Mouse (Mus musculus): ENCODE measurements around the gene Lpgat1. TPM values are rescaled to one million over a fixed set of nuclear protein-coding genes. Genes with fewer than 3 reads are reported as not detected.
A peak's percentile ranks its signal among the peaks of the same experiment; 100 is the strongest.

Lpgat1 gene
- total RNA-seq, 2 experiments from 2014 or later: 28.1 to 32.9 TPM

GRCm38 (mm10) chr1:191802820-191803655, 85.4 kb downstream of the Lpgat1 start:
- no peak for ATAC-seq (replicated peaks; ENCODE audit: poor library complexity)

- no peak for ATAC-seq (replicated peaks; ENCODE audit: poor library complexity)
Measured at GRCm38 (mm10) chr1:191804747-191805146, 87.1 kb downstream of the Lpgat1 start.

- no peak for ATAC-seq (replicated peaks; ENCODE audit: poor library complexity)
Measured at GRCm38 (mm10) chr1:191805788-191806187, 88.2 kb downstream of the Lpgat1 start.

- 0 out of 2 replicates have a peak, but pooled peaks have one; percentile 31 for ATAC-seq (replicated peaks; ENCODE audit: poor library complexity)
Measured at GRCm38 (mm10) chr1:191806740-191807139, 89.1 kb downstream of the Lpgat1 start.

- no peak for ATAC-seq (replicated peaks; ENCODE audit: poor library complexity)
Measured at GRCm38 (mm10) chr1:191807979-191808378, 90.3 kb downstream of the Lpgat1 start.

GRCm38 (mm10) chr1:191808688-191809223, 91.1 kb downstream of the Lpgat1 start:
- no peak for ATAC-seq (replicated peaks; ENCODE audit: poor library complexity)

- no peak for ATAC-seq (replicated peaks; ENCODE audit: poor library complexity)
Measured at GRCm38 (mm10) chr1:191811774-191812173, 94.1 kb downstream of the Lpgat1 start.

- 0 out of 2 replicates have a peak, but pooled peaks have one; percentile 4 for ATAC-seq (replicated peaks; ENCODE audit: poor library complexity)
Measured at GRCm38 (mm10) chr1:191812949-191813691, 95.5 kb downstream of the Lpgat1 start.

GRCm38 (mm10) chr1:191814240-191814639, 96.6 kb downstream of the Lpgat1 start:
- ATAC-seq (replicated peaks; ENCODE audit: poor library complexity): peak; percentile 78

- no peak for ATAC-seq (replicated peaks; ENCODE audit: poor library complexity)
Measured at GRCm38 (mm10) chr1:191814935-191815334, 97.3 kb downstream of the Lpgat1 start.

- ATAC-seq (replicated peaks; ENCODE audit: poor library complexity): no peak
Measured at GRCm38 (mm10) chr1:191816596-191816995, 99.0 kb downstream of the Lpgat1 start.

GRCm38 (mm10) chr1:191817418-191818144, 99.9 kb downstream of the Lpgat1 start:
- peak; percentile 75 for ATAC-seq (replicated peaks; ENCODE audit: poor library complexity)

- ATAC-seq (replicated peaks; ENCODE audit: poor library complexity): peak; percentile 9; the same call in 1 of the 2 replicates
Measured at GRCm38 (mm10) chr1:191818145-191818631, 100.6 kb downstream of the Lpgat1 start.

GRCm38 (mm10) chr1:191819026-191819425, 101.4 kb downstream of the Lpgat1 start:
- ATAC-seq (replicated peaks; ENCODE audit: poor library complexity): no peak

GRCm38 (mm10) chr1:191820951-191821325, 103.3 kb downstream of the Lpgat1 start:
- no peak for ATAC-seq (replicated peaks; ENCODE audit: poor library complexity)

- ATAC-seq (replicated peaks; ENCODE audit: poor library complexity): peak; percentile 90
Measured at GRCm38 (mm10) chr1:191821326-191822091, 103.9 kb downstream of the Lpgat1 start, which contains the start of gene Nek2. TSS of gene Nek2 (plus strand) at chr1:191821444.

GRCm38 (mm10) chr1:191829124-191829523, 111.5 kb downstream of the Lpgat1 start:
- ATAC-seq (replicated peaks; ENCODE audit: poor library complexity): peak; percentile 80

- peak; percentile 27 for ATAC-seq (replicated peaks; ENCODE audit: poor library complexity)
Measured at GRCm38 (mm10) chr1:191833396-191833795, 115.8 kb downstream of the Lpgat1 start.

All from megakaryocyte progenitor cell, adult 5-6 weeks (primary cell).